Mouse (Mus musculus) spleen, adult 10 weeks (tissue): ENCODE results near the gene Tmsb15l. TPM values are rescaled to one million over a fixed set of nuclear protein-coding genes. Genes with fewer than 3 reads are reported as not detected.

Experiments used
- polyA plus RNA-seq: library from polyadenylated mRNA; stranded (reverse); fragments of 350-450 nt; fragmentation: Illumina TruSeq; extraction: RNeasy Lipid Tissue Mini Kit (QIAGEN cat#74804); gene quantifications from one replicate; pipeline ENCODE4 v1.2.3, GENCODE M21; 2015; ENCODE audit warnings: low replicate concordance; ENCODE audit not compliant: insufficient read depth

Tmsb15l gene
- 16.2 TPM for polyA plus RNA-seq

GRCm38 (mm10) chrX:136976424-136977084 lies at the start of gene Tmsb15l, which contains the start of gene Tmsb15b1:
Gene Tmsb15l (minus strand): TSS chrX:136976869.
Gene Tmsb15b1 (minus strand): TSS chrX:136976874.

DNA sequence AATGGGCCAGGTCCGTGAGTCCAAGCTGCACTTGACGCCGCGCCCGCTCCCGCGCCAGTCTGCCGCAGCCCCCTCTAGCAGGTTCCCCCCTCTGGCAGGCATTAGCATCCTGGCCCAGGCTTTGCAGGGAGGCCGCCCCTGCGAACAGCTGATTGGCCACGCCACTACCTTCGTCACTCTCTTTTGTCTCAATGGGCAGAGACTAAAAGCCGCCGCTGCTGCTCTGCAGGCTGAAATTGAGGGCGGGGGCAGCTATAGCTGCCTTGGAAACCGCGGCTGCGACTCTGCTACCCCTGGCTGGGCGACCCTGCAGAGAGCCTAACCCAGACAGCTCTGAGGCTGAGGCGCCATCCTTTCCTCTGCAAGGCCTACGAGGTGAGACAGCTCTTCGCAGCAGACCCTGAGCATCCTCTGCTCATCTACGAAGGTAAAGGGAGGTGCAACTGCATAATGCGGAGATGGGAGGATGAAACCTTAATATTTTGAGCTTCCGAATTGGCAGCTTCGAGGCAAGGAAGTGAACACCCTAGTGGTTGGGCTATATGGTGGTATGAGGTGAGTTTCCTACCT lies 16.4 kb upstream of the Tmsb15l start, which contains the start of gene Zcchc18:
TSS of gene Zcchc18 (plus strand) at position 178 of the 570 bp plus-strand sequence.

DNA sequence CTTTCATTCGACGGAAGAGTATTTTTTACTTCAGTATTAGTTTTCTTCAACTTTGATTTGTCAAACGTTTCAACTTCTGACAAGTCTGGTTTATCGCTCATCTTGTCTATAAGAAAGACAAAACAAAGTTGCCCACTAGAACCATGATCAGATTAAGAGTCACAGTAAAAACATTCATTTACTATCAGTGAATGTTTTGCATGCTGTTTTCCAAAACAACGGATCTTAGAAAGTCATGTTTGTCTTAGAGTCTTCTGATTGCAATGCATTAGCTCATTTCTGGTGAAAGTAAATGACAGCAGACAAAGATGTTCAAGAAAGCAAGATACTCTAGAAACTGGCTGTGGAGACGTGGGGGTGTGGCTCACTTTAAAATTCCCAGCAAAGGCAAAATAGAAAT lies 1.3 kb downstream of the Tmsb15l start, which contains the start of gene Tmsb15b2:
TSS of gene Tmsb15b2 (minus strand) at position 101 of the 400 bp plus-strand sequence.

GRCm38 (mm10) chrX:136927031-136927430 lies 49.6 kb downstream of the Tmsb15l start, which contains the start of gene H2bfm:
Gene H2bfm (plus strand): TSS chrX:136927325.

Other genes starting within 250 kb of the Tmsb15l start
- 154 TPM for gene Morf4l2, start 233.2 kb downstream of the Tmsb15l start, polyA plus RNA-seq
- not detected for gene Glra4, start 196.7 kb downstream of the Tmsb15l start, polyA plus RNA-seq
- 6.1 TPM for gene Plp1, start 154.2 kb downstream of the Tmsb15l start, polyA plus RNA-seq
- gene Rab9b, start 108.1 kb downstream of the Tmsb15l start, polyA plus RNA-seq, result not detected
- gene H2bfm, start 49.5 kb downstream of the Tmsb15l start, polyA plus RNA-seq, result not detected
- gene Tmsb15b2, start 1.4 kb downstream of the Tmsb15l start, polyA plus RNA-seq, result 15.1 TPM
- gene Tmsb15b1, start within 50 bp of the Tmsb15l start, polyA plus RNA-seq, result 19.4 TPM
- gene Zcchc18, start 16.3 kb upstream of the Tmsb15l start, polyA plus RNA-seq, result 16.6 TPM
- 49.3 TPM for gene Slc25a53, start 61.4 kb upstream of the Tmsb15l start, polyA plus RNA-seq
- 8.4 TPM for gene Fam199x, start 72.7 kb upstream of the Tmsb15l start, polyA plus RNA-seq
- not detected for gene Esx1, start 145.2 kb upstream of the Tmsb15l start, polyA plus RNA-seq